Mouse (Mus musculus) MEL-GATA-1-ER (cell line): ENCODE measurements at regions not wholly inside any gene's neighbourhood (a gene's known extent, or its start where the extent isn't known, plus 50 kb on each side); places are given as distances from the start of the nearest gene placed in this dataset.
A peak's percentile ranks its signal among the peaks of the same experiment; 100 is the strongest.

Source experiments
- DNase-seq: peaks from one replicate; pipeline ENCODE4 v3.0.0-alpha.2; 2012; ENCODE audit warnings: low read depth; ENCODE audit errors: extremely low read depth

DNA sequence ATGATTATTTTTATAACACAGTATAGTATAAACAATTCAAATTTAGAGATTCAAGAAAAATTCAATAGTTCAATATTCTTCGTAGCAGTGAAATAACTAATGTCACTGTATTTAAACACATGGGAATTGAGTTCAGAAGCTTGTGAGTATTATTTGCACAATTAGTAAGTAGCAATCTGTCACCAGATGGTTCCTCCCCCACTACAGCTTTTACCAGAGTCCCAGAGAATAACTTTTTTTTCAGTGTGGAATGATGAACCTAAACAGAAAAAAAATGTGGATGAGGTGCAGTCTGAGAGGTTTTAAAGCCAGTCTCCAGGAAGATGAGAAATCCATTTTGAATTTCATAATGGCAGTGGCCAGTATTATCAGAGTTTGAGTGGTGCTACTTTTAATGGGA is 414.9 kb upstream of the C9orf72 start:
- no peak for DNase-seq

DNA sequence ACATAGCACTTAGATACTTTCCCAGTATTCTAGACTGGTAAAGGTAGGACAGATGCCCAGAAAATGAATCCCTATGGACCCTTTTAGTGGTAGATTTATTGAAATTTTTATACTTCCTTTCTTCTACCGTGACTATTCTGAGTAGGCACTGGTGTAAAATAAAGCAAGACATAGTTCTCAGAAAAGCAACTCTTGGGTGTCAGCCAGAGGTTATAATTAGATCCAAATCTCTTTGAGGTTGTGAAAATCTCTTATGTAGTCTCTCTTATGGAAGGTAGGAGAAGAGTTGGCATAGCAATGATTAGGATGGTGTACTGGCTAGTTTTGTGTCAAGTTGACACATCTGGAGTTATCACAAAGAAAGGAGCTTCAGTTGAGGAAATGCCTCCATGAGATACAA is 380.2 kb upstream of the C9orf72 start:
- no peak for DNase-seq

DNA sequence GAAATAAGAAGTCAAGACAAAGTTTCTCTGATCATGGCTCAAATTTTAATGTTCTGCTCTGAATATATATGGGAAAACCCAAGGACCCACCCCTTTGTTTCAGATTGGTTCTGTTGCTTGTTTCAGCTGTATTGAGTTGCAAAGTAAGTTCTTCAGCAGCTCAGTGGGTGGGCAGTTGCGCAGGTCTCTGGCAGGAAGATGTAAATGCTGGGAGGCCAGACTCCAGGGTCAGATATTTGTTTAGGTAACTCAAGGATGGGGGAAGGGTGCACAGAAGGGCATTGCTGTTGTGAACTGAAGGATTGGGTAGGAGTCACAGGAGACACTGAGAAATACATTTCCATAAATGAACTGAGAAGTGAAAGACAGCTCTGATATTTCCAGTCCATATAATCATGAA is 352.1 kb upstream of the C9orf72 start:
- no peak for DNase-seq

DNA sequence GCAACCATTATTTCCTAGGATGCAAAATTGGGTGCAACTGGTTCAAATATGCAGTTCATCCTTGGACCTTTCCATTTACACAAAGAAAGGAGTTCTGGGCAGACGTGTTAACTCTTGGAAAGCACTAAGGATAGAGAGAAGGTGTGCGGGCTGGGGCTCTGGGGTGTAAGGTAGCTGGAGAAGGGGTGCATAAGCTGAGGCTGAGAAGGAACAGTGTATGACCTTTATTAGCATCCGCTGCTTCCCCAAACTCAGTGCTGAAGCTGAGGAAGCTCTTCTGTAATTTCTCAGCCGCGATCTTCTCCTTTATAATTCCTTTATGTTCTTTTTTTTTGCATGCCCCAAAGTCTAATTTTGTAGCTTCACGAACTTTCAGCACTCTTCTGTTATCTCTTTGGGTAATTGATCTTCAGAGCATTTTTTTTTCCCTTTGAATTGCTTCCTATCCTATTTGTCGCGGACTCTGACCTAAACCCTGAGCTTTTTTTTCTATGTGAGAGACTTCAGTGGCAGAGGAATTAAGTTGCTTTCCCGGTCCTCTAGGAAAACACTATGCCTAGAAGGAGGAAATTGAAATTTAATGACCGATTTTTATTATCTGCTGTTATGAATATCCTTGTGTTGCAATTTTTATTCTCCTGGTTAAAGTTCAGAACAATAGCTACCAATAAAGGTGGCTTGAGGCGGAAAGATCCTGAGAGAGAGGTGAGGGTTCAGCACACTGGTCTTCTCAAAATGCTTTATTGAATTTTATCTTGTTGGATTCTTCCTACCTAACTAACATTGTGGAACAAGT is 349.4 kb upstream of the C9orf72 start:
- DNase-seq, result no peak

DNA sequence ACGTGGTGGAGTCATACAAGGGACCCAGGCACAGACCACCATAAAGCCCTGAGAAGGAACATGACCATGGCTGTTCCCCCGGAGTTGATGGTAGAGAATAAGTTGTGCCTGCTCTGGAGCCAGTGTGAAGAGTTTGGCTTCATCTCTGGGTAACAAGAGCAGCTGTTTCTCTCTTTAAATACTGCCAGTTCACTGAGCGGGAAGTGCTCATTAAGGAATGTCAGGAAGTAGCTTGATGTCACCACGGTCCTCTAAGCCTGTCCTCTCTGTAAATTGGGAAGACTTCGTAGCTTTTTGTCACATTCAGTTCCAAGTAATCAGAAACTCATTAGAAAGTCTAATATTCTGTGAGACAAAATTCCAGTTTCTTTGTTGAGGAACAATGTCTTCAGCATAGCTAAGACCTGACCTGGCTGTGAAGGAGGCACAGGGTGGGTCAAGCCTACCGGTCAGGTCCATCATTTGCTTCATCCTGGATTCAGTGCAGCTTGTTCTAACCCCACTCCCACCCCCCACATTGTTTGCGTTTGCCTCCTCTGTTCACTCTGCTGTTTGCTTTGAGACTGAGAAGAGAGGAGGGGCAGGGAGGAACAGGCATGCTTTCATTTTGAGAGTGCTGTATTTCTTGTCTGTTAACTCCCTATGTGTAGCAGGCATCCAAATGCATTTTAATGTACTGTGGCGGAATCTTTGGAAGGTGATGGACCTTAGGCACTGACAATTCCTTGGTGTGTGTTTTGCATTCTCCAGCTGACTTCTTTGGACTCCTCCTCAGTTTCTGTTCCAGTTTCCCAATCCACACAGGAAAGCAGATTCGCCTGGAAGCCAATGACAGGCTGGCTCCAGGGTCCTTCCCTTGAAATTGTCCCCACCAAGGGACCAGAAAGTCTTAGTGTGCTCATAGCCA is 345.8 kb upstream of the C9orf72 start:
- no peak for DNase-seq

DNA sequence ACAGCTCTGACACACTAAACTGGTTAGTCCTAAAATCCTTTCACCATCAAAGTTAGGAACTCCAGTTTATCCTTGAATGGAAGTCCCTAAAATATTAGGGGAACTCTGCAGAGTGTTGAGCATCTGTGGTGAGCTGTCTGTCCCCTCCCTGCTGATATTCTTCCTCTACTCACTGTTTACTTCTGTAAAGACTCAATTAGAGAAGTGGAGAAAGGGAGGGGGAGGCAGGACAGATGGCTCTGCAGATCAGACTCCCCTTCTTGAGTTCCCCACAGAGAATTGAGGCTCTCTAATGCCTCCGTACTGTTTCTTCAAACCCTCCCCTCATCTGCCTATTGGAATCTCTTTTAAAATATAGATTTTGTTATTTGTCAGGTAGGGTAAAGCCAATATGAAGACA is 335.3 kb upstream of the C9orf72 start:
- peak; percentile 41 for DNase-seq

DNA sequence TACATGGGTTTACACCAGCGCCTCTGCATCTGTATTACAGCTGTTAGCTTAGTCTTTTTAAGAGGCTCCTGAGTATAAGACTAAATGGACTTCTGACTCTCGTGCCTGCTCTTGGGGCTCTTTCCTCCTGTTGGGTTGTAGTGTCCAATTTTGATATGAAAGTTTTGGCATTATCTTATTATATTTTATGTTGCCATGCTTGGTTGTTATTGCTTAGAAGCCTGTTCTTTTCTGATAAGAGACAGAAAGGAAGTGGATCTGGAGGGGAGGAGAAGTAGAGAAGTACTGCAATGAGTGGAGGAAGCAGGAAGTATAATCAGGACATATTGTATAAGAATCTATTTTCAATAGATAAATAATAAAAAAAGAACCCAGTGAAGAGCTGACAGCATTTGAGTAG is 334.0 kb upstream of the C9orf72 start:
- DNase-seq, result peak; percentile 63

DNA sequence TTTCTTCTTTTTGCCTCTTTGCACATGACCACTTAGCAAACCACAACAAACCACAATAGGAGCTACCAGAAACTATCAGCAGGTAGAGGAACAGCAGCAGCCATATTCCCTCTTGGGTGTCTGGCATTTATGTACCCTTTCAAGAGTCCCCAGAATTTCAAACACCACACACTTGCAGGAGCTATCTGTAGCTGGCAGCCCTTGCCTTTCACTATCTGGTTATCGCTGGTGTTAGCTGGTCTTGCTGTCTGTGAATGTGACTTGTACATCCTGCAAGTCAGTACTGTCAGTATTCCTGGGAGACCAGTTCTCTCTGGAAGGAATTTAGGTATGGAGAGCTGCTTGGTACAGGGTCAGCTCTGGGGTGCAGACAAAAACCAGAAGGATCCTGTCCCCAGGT is 327.3 kb upstream of the C9orf72 start:
- no peak for DNase-seq

DNA sequence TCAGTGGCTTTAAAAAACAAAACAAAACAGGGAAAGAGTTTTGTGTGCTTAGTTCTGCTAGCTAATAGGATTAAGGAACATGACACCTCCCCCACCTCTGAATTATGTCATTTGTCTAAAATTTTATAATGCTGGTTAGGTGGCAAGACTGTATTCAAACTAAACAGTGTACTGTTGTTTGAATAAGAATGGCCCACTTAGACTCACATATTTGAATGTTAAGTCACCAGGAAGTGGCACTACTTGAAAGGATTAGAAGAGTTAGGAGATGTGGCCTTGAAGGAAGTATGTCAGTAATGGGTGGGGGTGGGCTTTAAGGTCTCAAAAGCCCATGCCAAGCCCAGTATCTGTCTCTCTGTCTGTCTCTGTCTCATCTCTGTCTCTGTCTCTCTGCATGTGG is 326.0 kb upstream of the C9orf72 start:
- DNase-seq, result no peak

DNA sequence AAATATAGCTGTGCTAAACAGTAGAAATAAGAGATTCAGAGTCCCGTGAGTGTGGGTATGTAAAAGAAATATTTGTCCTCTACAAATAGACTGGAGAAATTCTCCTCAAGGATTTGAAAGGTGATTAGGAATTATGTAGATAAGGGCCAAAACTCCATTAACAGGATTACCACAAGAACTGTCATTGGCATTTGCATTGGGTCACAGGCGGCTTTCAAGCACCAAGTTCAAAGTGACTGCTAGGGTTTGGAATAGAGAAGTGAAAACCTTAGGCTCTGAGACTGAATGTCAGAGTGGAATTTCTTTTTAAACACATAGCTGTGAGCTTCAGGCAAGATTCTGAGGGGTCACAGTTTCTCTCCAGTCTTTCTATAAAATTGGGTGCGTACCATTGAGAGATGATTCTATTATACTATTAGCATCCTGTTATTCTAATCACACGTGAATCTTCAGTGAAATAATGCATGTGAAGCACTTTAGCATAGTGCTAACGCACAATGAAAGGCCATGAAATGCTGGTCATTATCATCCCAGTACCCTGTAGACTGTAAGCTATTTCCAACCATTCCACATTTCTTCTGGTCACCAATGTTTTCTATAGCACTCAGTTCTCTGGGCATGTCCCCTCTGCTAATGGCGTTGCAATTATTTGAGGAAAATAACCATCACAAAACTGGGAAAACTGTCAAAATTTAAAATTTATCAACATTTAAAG is 308.7 kb upstream of the C9orf72 start:
- DNase-seq, result no peak

DNA sequence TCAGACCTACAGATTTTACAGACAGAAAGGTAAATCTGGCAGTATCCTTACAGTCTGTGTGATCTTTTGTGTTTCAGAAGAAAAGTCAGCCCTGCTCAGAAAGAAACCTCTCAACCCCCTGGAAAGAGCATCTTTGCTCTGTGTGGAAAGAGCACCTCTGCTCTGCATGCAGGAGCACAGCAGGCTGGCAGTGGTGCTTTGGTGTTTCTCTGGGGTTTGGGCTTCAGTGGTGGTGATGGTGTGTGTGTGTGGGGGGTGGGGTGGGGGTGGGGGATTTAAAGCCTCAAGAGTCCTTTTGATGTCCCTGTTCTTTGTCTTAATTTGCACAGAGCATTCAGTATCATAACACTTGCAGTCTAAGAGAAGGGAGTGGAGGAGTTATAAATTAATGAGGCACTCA is 308.2 kb upstream of the C9orf72 start:
- DNase-seq, result no peak
